In genomic region chr11:120442765-120443280, GRCm38 (mm10) we compare ENCODE assay signal across 28 mouse cellular contexts. TPM values are rescaled to one million over a fixed set of nuclear protein-coding genes. Genes with fewer than 3 reads are reported as not detected.
DNase-seq lines count a peak whose midpoint lies in the region; ATAC-seq and TF ChIP-seq lines count a peak whose summit lies in the region.
"Had no signal": no experiment of that assay in that cellular context is flagged by ENCODE, and none has a peak within 500 bp of the region (broad histone marks: within the 10 kb centered on the region; RNA-seq: fewer than 3 reads in every experiment).

No protein-coding gene starts in this region.

- no peak overlapping the region for H3K4me2 ChIP-seq in midbrain, embryonic 16.5 days (ENCODE audit: low read length)
- H3K4me2 ChIP-seq in stomach, postnatal 0 days (replicated peaks; ENCODE audit: low read depth): no peak overlapping the region
- H3K4me2 ChIP-seq: forebrain, embryonic 13.5 days; heart, embryonic 12.5 days; heart, embryonic 15.5 days; hindbrain, embryonic 14.5 days had no signal

- H3K27ac ChIP-seq in layer of hippocampus, adult 2 months: no peak overlapping the region
- H3K27ac ChIP-seq in midbrain, embryonic 10.5 days (replicated peaks): no peak overlapping the region
- H3K27ac ChIP-seq in midbrain, embryonic 16.5 days (ENCODE audit: low read length): no peak overlapping the region
- no peak overlapping the region for H3K27ac ChIP-seq in stomach, postnatal 0 days (replicated peaks)
- H3K27ac ChIP-seq: forebrain, embryonic 10.5 days; forebrain, embryonic 13.5 days; gastrocnemius, adult 2 months; heart, embryonic 15.5 days; hindbrain, embryonic 14.5 days; hindbrain, postnatal 0 days had no signal

- no peak for TF ChIP-seq EP300 in stomach, postnatal 0 days (optimal IDR thresholded peaks at IDR 0.05)

- ATAC-seq in midbrain, embryonic 16.5 days: no peak
- no peak for ATAC-seq in stomach, postnatal 0 days (ENCODE audit: low FRiP score, low TSS enrichment)
- no peak for ATAC-seq in megakaryocyte, adult 5-6 weeks (ENCODE audit: poor library complexity, severe bottlenecking)
- ATAC-seq: CD4-positive, CD25-positive, alpha-beta regulatory T cell, adult 4 months; forebrain, embryonic 13.5 days; forebrain, embryonic 16.5 days; hindbrain, postnatal 0 days; Patski had no signal

- no peak overlapping the region for H3K9ac ChIP-seq in midbrain, embryonic 16.5 days (ENCODE audit: low read depth, low read length)
- H3K9ac ChIP-seq in stomach, postnatal 0 days (ENCODE audit: low read length): no peak overlapping the region
- H3K9ac ChIP-seq: forebrain, embryonic 13.5 days; heart, embryonic 12.5 days; heart, embryonic 15.5 days; hindbrain, embryonic 14.5 days had no signal

- no peak for DNase-seq in layer of hippocampus, adult 2 months (ENCODE audit: low spot score in 2 of 2)
- DNase-seq in layer of hippocampus, postnatal 36 days: no peak
- no peak for DNase-seq in midbrain, embryonic 10.5 days (ENCODE audit: low spot score)
- DNase-seq in stomach, postnatal 0 days (ENCODE audit: low spot score): no peak
- DNase-seq: adrenal gland, postnatal 10 days; adrenal gland, postnatal 36 days; cerebellum, adult 18-20 months; cerebellum, adult 9-10 months; cerebellum, postnatal 14 days; gastrocnemius, adult 2 months; gastrocnemius, postnatal 14 days; heart, adult 18-20 months; heart, postnatal 10 days; heart, postnatal 36 days had no signal

- H3K4me3 ChIP-seq in layer of hippocampus, adult 2 months: no peak overlapping the region
- H3K4me3 ChIP-seq in midbrain, embryonic 10.5 days: peak overlapping the region; percentile 3; the same call in 1 of the 2 replicates
- no peak overlapping the region for H3K4me3 ChIP-seq in midbrain, embryonic 16.5 days (ENCODE audit: low read depth, low read length)
- H3K4me3 ChIP-seq in stomach, postnatal 0 days (ENCODE audit: low read depth, low read length): no peak overlapping the region
- H3K4me3 ChIP-seq: forebrain, embryonic 10.5 days; forebrain, embryonic 13.5 days; gastrocnemius, adult 2 months; heart, embryonic 12.5 days; heart, embryonic 15.5 days had no signal

- peak; percentile 33 for TF ChIP-seq CTCF in layer of hippocampus, adult 2 months (conservative IDR thresholded peaks at IDR 0.05)
- TF ChIP-seq CTCF in stomach, postnatal 0 days (IDR thresholded peaks at IDR 0.05; ENCODE audit: low read depth): peak; percentile 28; the same call in 1 of the 2 replicates

- H3K27me3 ChIP-seq in midbrain, embryonic 10.5 days (ENCODE audit: low read depth, poor library complexity, severe bottlenecking): no peaks in the 10 kb centered on the region
- no peaks in the 10 kb centered on the region for H3K27me3 ChIP-seq in midbrain, embryonic 16.5 days (ENCODE audit: control insufficient read depth, insufficient read depth, low read depth, low read length)
- H3K27me3 ChIP-seq in stomach, postnatal 0 days (ENCODE audit: control insufficient read depth, insufficient read depth, low read length): no peaks in the 10 kb centered on the region
- H3K27me3 ChIP-seq: forebrain, embryonic 13.5 days; heart, embryonic 12.5 days; heart, embryonic 15.5 days; Patski had no signal

- no peaks in the 10 kb centered on the region for H3K9me3 ChIP-seq in midbrain, embryonic 10.5 days (replicated peaks)
- H3K9me3 ChIP-seq in midbrain, embryonic 16.5 days (replicated peaks; ENCODE audit: control insufficient read depth, low read length, poor library complexity, severe bottlenecking): no peaks in the 10 kb centered on the region
- H3K9me3 ChIP-seq in stomach, postnatal 0 days (ENCODE audit: control insufficient read depth, low read length): no peaks in the 10 kb centered on the region
- H3K9me3 ChIP-seq: forebrain, embryonic 10.5 days; forebrain, embryonic 13.5 days; G1E; heart, embryonic 12.5 days; heart, embryonic 15.5 days had no signal

- H3K4me1 ChIP-seq in midbrain, embryonic 10.5 days: no peaks in the 10 kb centered on the region
- H3K4me1 ChIP-seq in midbrain, embryonic 16.5 days (ENCODE audit: control insufficient read depth, insufficient read depth, low read length): no peaks in the 10 kb centered on the region
- H3K4me1 ChIP-seq in stomach, postnatal 0 days (replicated peaks; ENCODE audit: control insufficient read depth, insufficient read depth): no peaks in the 10 kb centered on the region
- H3K4me1 ChIP-seq: forebrain, embryonic 13.5 days; heart, embryonic 15.5 days had no signal

- 91% methylated on average over 3 of the region's 3 CpGs for WGBS in midbrain, embryonic 10.5 days
- WGBS in midbrain, embryonic 16.5 days: 91% methylated on average over 3 of the region's 3 CpGs
- 84% methylated on average over 3 of the region's 3 CpGs for WGBS in stomach, postnatal 0 days

- H3K36me3 ChIP-seq in midbrain, embryonic 10.5 days: no peaks in the 10 kb centered on the region
- no peaks in the 10 kb centered on the region for H3K36me3 ChIP-seq in midbrain, embryonic 16.5 days (ENCODE audit: control insufficient read depth, insufficient read depth, low read length)
- no peaks in the 10 kb centered on the region for H3K36me3 ChIP-seq in stomach, postnatal 0 days (ENCODE audit: control insufficient read depth, insufficient read depth, low read length)
- H3K36me3 ChIP-seq: forebrain, embryonic 10.5 days; G1E; heart, embryonic 12.5 days; heart, embryonic 15.5 days had no signal

RNA-seq across cellular contexts. Expression of gene Tspan10, which starts 0.4 kb away (rescaled TPM):
- under 1 TPM in 1 of 2 experiments, not detected in 1; 0.20 TPM for total RNA-seq in layer of hippocampus, adult 2 months (2021)
- under 1 TPM in 1 of 2 experiments, not detected in 1; 0.30 TPM for total RNA-seq in layer of hippocampus, postnatal 36 days (2021)
- 0.39 TPM in 1 of 2 replicates, not detected in the other for polyA plus RNA-seq in midbrain, embryonic 10.5 days (2016; fragmentation: Nextera tagmentation; extraction: Ambion mirVana)
- not detected in 2 replicates for polyA plus RNA-seq in midbrain, embryonic 16.5 days (2015; fragmentation: Nextera tagmentation; extraction: Ambion mirVana)
- not detected in 2 replicates for polyA plus RNA-seq in stomach, postnatal 0 days (2015; fragmentation: Nextera tagmentation; extraction: Ambion mirVana)
- 0.16 TPM in 1 of 2 replicates, not detected in the other for total RNA-seq in megakaryocyte, adult 5-6 weeks (2015)
- total RNA-seq in megakaryocyte, adult 5-6 weeks (2017): not detected in 2 replicates
- total RNA-seq: gastrocnemius, postnatal 14 days; hindbrain, postnatal 0 days had no signal
- polyA plus RNA-seq: CD4-positive, CD25-positive, alpha-beta regulatory T cell, adult 4 months; forebrain, embryonic 13.5 days; forebrain, embryonic 16.5 days; G1E; heart, embryonic 12.5 days; hindbrain, embryonic 11.5 days; hindbrain, embryonic 14.5 days; hindbrain, postnatal 0 days; Patski had no signal

RNA-seq across cellular contexts. Expression of gene Nploc4, which starts 5.3 kb away (rescaled TPM):
- 10 to 100 TPM; 64.1 to 70.1 TPM for total RNA-seq in layer of hippocampus, adult 2 months (2021)
- 10 to 100 TPM; 59.9 to 64.4 TPM for total RNA-seq in layer of hippocampus, postnatal 36 days (2021)
- polyA plus RNA-seq in midbrain, embryonic 10.5 days (2016; fragmentation: Nextera tagmentation; extraction: Ambion mirVana): 45.1 and 46.5 TPM in 2 replicates
- polyA plus RNA-seq in midbrain, embryonic 16.5 days (2015; fragmentation: Nextera tagmentation; extraction: Ambion mirVana): 28.7 and 30.4 TPM in 2 replicates
- polyA plus RNA-seq in stomach, postnatal 0 days (2015; fragmentation: Nextera tagmentation; extraction: Ambion mirVana): 15.7 and 17.9 TPM in 2 replicates
- total RNA-seq in megakaryocyte, adult 5-6 weeks (2015): 27.5 and 33.6 TPM in 2 replicates
- total RNA-seq in megakaryocyte, adult 5-6 weeks (2017): 30.8 and 39.5 TPM in 2 replicates

RNA-seq across cellular contexts. Expression of gene Pde6g, which starts 10.5 kb away (rescaled TPM):
- under 1 TPM in 1 of 2 experiments, not detected in 1; 0.44 TPM for total RNA-seq in layer of hippocampus, adult 2 months (2021)
- under 1 TPM; 0.48 to 0.90 TPM for total RNA-seq in layer of hippocampus, postnatal 36 days (2021)
- polyA plus RNA-seq in midbrain, embryonic 10.5 days (2016; fragmentation: Nextera tagmentation; extraction: Ambion mirVana): 0.20 and 0.53 TPM in 2 replicates
- polyA plus RNA-seq in midbrain, embryonic 16.5 days (2015; fragmentation: Nextera tagmentation; extraction: Ambion mirVana): 0.34 and 0.36 TPM in 2 replicates
- 0.15 TPM in 1 of 2 replicates, not detected in the other for polyA plus RNA-seq in stomach, postnatal 0 days (2015; fragmentation: Nextera tagmentation; extraction: Ambion mirVana)
- 1.1 TPM in 1 of 2 replicates, not detected in the other for total RNA-seq in megakaryocyte, adult 5-6 weeks (2015)
- total RNA-seq in megakaryocyte, adult 5-6 weeks (2017): not detected in 2 replicates
- total RNA-seq: hindbrain, postnatal 0 days had no signal
- polyA plus RNA-seq: embryonic facial prominence, embryonic 14.5 days had no signal

RNA-seq across cellular contexts. Expression of gene Oxld1, which starts 15.0 kb away (rescaled TPM):
- 10 to 100 TPM; 17.7 to 19.0 TPM for total RNA-seq in layer of hippocampus, adult 2 months (2021)
- total RNA-seq in layer of hippocampus, postnatal 36 days (2021): 10 to 100 TPM; 13.2 to 15.6 TPM
- polyA plus RNA-seq in midbrain, embryonic 10.5 days (2016; fragmentation: Nextera tagmentation; extraction: Ambion mirVana): 9.0 and 11.8 TPM in 2 replicates
- 10.9 and 11.7 TPM in 2 replicates for polyA plus RNA-seq in midbrain, embryonic 16.5 days (2015; fragmentation: Nextera tagmentation; extraction: Ambion mirVana)
- polyA plus RNA-seq in stomach, postnatal 0 days (2015; fragmentation: Nextera tagmentation; extraction: Ambion mirVana): 18.2 and 19.8 TPM in 2 replicates
- 6.2 and 7.7 TPM in 2 replicates for total RNA-seq in megakaryocyte, adult 5-6 weeks (2015)
- 4.2 and 6.8 TPM in 2 replicates for total RNA-seq in megakaryocyte, adult 5-6 weeks (2017)

RNA-seq across cellular contexts. Expression of gene Ccdc137, which starts 15.1 kb away (rescaled TPM):
- total RNA-seq in layer of hippocampus, adult 2 months (2021): 10 to 100 TPM; 20.0 to 32.3 TPM
- 10 to 100 TPM; 25.3 to 31.8 TPM for total RNA-seq in layer of hippocampus, postnatal 36 days (2021)
- polyA plus RNA-seq in midbrain, embryonic 10.5 days (2016; fragmentation: Nextera tagmentation; extraction: Ambion mirVana): 38.9 and 41.8 TPM in 2 replicates
- polyA plus RNA-seq in midbrain, embryonic 16.5 days (2015; fragmentation: Nextera tagmentation; extraction: Ambion mirVana): 25.4 and 28.2 TPM in 2 replicates
- polyA plus RNA-seq in stomach, postnatal 0 days (2015; fragmentation: Nextera tagmentation; extraction: Ambion mirVana): 13.3 and 18.2 TPM in 2 replicates
- 5.8 and 6.2 TPM in 2 replicates for total RNA-seq in megakaryocyte, adult 5-6 weeks (2015)
- total RNA-seq in megakaryocyte, adult 5-6 weeks (2017): 5.9 and 36.8 TPM in 2 replicates
